Mouse (Mus musculus): ENCODE measurements around the gene Brd7. TPM values are rescaled to one million over a fixed set of nuclear protein-coding genes. Genes with fewer than 3 reads are reported as not detected.

Gene Brd7
- polyA plus RNA-seq, 1 experiment, result 34.6 TPM

DNA sequence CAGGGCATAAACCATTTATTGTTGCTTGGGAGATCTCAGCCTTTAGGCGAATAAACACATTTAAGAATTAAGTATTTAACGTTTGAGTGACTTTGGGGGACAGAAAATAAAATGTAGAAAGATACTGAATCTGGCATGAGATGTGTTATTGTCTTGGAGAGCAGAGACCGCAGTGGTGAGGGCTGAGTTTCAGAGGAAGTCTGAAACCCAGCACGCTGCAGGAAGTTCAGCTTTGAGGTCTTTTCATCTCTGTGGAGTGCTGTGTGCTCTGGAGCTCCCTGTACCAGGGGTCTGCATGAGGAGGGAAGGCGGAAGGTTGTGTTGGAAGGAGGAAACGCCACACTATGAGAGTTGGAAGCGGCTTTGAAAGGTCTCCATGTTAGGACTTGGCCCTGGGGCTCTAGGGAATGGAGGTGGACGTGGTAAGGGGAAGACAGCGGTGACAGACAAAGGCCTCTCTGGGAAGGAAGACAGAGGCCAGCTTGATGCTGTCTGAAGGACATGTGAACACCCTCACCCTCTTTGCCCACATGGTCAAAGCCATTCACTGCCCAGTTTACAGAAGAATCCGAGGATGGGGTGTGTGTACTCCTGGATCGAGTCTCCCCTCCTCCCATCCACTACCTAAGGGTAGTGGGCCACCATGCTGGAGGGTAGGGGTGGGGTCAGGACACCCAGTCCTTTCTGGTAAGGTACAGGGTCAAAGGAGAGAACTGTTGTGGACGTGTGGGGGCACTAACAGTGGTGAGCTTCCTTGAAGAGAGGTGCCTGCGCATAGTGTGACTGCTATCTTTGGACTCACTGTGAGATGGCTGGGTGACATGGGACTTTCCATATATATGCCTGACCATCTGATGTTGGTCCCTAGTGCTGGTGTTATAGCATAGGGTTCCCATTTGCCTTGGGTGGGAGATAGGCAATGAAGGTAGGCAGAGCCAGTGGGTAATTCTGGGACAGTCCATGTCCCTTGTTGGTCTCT, 71.4 kb downstream of the Brd7 start:
- TF ChIP-seq POLR2A (IDR thresholded peaks at IDR 0.05; ENCODE audit: control insufficient read depth, extremely low read depth, insufficient read depth, low read length, poor library complexity) (0 out of 2 replicates have a peak, but pooled peaks have one; percentile 35), CTCF (IDR thresholded peaks at IDR 0.05; ENCODE audit: borderline replicate concordance, control insufficient read depth, extremely low read depth, insufficient read depth, low read length, poor library complexity) (no peak)
- Histone ChIP-seq H3K4me1 (replicated peaks; ENCODE audit: control insufficient read depth, insufficient read depth, low read length) (peaks cover 79% of the 10 kb centered on the region), H3K27ac (ENCODE audit: control insufficient read depth, insufficient read depth, low read length) (peak overlapping the region; percentile 98), H3K27me3 (ENCODE audit: control insufficient read depth, insufficient read depth, low read length) (no peaks in the 10 kb centered on the region), H3K36me3 (ENCODE audit: control insufficient read depth, insufficient read depth, low read length) (peaks cover 2% of the 10 kb centered on the region), H3K4me3 (ENCODE audit: control insufficient read depth, insufficient read depth, low read length) (peak overlapping the region; percentile 39)
- DNase-seq, result peak; percentile 70
- 20% methylated on average over 13 of the region's 13 CpGs for WGBS

DNA sequence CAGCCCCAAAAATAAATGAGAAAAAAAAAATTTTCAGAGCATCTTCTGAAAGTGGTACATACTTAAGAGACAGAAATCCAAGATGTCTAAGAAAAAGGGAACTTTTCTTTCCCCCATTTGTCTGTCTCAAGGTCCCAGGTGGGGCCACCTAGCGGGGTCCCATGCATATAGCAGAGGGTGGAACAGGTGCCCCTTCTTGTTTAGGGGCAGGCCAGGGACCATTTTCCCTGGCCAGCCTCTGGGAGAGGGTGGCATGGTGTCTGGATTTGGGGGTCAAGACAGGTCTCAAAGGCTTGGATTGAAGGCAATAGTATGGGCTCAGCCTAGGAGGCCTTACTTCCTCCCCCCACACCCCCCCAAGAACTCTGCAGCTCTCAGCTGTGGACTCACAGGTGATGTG, 72.1 kb downstream of the Brd7 start:
- peak overlapping the region; percentile 98 for H3K27ac ChIP-seq (ENCODE audit: control insufficient read depth, insufficient read depth, low read length)
- WGBS, result 4% methylated on average over 1 of the region's 1 CpGs
- peak; percentile 77 for DNase-seq
- TF ChIP-seq CTCF (IDR thresholded peaks at IDR 0.05; ENCODE audit: borderline replicate concordance, control insufficient read depth, extremely low read depth, insufficient read depth, low read length, poor library complexity), result peak; percentile 74; the same call in 1 of the 2 replicates
- no peak for TF ChIP-seq POLR2A (IDR thresholded peaks at IDR 0.05; ENCODE audit: control insufficient read depth, extremely low read depth, insufficient read depth, low read length, poor library complexity)
- no peaks in the 10 kb centered on the region for H3K36me3 ChIP-seq (ENCODE audit: control insufficient read depth, insufficient read depth, low read length)
- peak overlapping the region; percentile 17; the same call in 1 of the 2 replicates for H3K4me3 ChIP-seq (ENCODE audit: control insufficient read depth, insufficient read depth, low read length)
- no peaks in the 10 kb centered on the region for H3K27me3 ChIP-seq (ENCODE audit: control insufficient read depth, insufficient read depth, low read length)
- H3K4me1 ChIP-seq (replicated peaks; ENCODE audit: control insufficient read depth, insufficient read depth, low read length), result peaks cover 84% of the 10 kb centered on the region

DNA sequence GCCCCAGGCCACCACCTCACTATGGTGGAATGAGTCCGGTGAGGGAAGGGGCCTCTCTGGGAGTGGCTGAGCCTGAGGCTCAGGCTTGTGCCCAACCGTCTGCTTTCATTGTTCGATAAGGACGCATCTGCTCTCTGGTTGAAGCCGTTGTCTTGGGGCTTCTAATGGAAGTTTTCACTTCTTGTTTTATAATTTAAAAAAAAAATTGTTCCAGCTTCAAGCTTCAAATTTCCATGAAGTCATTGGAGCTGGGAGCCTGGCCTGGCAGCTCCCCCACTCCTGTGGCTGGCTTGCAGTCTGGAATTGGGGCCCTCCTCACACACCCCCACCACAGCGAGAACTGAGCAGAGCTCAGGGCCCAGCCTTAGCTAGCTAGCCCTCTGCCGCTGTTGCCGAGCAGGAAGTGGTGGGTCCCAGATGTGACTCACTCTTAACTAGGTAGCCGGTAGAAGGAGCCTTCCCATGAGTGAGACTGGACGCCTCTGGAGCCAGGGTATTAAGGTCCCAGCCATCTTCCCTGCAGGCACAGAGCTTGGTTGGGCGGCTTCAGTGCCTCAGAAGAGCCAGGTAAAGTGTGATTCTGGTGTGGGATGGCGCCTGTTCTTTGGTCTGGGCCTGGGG, 73.3 kb downstream of the Brd7 start:
- Histone ChIP-seq H3K27me3 (ENCODE audit: control insufficient read depth, insufficient read depth, low read length) (no peaks in the 10 kb centered on the region), H3K4me3 (ENCODE audit: control insufficient read depth, insufficient read depth, low read length) (peak overlapping the region; percentile 61), H3K4me1 (replicated peaks; ENCODE audit: control insufficient read depth, insufficient read depth, low read length) (peaks cover 75% of the 10 kb centered on the region), H3K27ac (ENCODE audit: control insufficient read depth, insufficient read depth, low read length) (peak overlapping the region; percentile 98), H3K36me3 (ENCODE audit: control insufficient read depth, insufficient read depth, low read length) (no peaks in the 10 kb centered on the region)
- TF ChIP-seq CTCF (IDR thresholded peaks at IDR 0.05; ENCODE audit: borderline replicate concordance, control insufficient read depth, extremely low read depth, insufficient read depth, low read length, poor library complexity), result no peak
- 0 out of 2 replicates have a peak, but pooled peaks have one; percentile 30 for TF ChIP-seq POLR2A (IDR thresholded peaks at IDR 0.05; ENCODE audit: control insufficient read depth, extremely low read depth, insufficient read depth, low read length, poor library complexity)
- peak; percentile 73 for DNase-seq
- 8% methylated on average over 12 of the region's 12 CpGs for WGBS

DNA sequence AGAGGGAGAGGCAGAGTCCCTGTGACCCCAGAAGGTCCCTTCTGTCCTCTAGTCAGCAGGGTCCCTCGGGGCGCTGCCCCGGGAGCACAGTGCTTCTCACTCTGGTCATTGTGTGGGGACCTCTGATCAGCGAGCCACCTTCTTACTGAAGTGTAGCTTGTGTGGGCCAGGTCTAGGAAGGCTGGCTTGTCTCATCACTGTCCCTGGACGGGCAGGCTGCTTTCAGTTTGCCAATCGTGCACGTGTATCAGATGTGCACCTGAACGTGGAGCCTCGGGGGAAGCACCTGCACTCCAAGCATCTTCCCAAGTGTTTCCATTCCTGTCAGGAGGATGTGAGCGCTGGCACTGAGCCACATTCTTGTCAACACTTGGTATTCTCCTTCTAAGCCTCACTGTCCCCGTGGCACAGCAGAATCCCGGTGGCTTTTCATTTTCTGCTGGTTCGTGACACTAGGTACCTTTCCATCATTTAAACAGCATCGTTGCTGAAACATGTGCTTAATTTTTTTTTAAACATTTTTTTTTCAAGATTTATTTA, 75.5 kb downstream of the Brd7 start:
- WGBS, result 82% methylated on average over 14 of the region's 14 CpGs
- peaks cover 54% of the 10 kb centered on the region for H3K4me1 ChIP-seq (replicated peaks; ENCODE audit: control insufficient read depth, insufficient read depth, low read length)

DNA sequence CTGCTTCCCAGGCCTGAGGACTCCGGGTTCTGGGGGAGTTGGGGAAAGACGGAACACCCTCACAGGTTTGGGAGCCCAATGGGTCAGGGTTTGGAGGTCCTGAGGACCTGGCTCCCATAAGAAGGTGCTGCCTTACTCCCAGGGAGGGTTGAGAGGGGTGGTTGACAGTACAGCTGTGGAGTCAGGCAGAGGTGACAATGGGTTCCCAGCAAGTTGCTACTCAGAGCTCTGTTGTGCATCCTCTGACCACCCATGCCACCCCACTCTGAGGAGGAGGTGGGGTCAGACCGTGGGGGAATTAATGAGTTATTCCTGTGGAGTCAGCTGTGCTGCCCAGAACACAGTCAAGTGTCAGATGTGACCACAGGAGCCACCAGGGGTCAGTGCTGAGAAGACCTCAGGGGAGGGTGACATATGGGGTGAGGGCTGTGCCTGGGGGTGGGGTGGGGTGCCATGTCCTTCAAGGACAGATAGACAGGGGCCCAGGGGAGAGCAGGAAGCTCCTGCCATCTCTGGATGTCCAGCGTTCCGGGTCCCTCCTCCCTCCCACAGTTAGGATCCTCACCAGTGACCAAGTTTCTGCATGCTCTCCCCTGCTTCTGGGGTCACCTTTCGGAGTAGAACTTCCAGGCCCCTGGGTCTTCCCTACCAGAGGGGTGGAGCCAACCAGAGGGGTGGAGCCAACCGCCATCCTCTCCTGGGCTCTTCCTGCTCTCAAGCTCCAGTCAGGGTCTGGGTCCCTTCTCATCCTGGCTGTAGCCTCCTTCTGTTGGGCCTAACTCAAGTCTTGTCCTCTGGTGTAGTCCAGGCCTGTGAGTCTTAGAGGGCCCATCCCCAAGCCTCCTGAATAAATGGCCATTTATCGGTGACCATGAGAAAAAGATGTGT, 76.3 kb downstream of the Brd7 start:
- peak; percentile 50 for DNase-seq
- peaks cover 46% of the 10 kb centered on the region for H3K4me1 ChIP-seq (replicated peaks; ENCODE audit: control insufficient read depth, insufficient read depth, low read length)

More for the DNA sequence above, 75.5 kb downstream of the Brd7 start:
- no peak for TF ChIP-seq POLR2A (IDR thresholded peaks at IDR 0.05; ENCODE audit: control insufficient read depth, extremely low read depth, insufficient read depth, low read length, poor library complexity)
- no peak for TF ChIP-seq CTCF (IDR thresholded peaks at IDR 0.05; ENCODE audit: borderline replicate concordance, control insufficient read depth, extremely low read depth, insufficient read depth, low read length, poor library complexity)
- Histone ChIP-seq H3K27me3 (ENCODE audit: control insufficient read depth, insufficient read depth, low read length) (no peaks in the 10 kb centered on the region), H3K27ac (ENCODE audit: control insufficient read depth, insufficient read depth, low read length) (no peak overlapping the region), H3K4me3 (ENCODE audit: control insufficient read depth, insufficient read depth, low read length) (no peak overlapping the region), H3K36me3 (ENCODE audit: control insufficient read depth, insufficient read depth, low read length) (no peaks in the 10 kb centered on the region)
- no peak for DNase-seq

More for the DNA sequence above, 76.3 kb downstream of the Brd7 start:
- WGBS, result 88% methylated on average over 8 of the region's 8 CpGs
- Histone ChIP-seq H3K36me3 (ENCODE audit: control insufficient read depth, insufficient read depth, low read length) (no peaks in the 10 kb centered on the region), H3K27ac (ENCODE audit: control insufficient read depth, insufficient read depth, low read length) (no peak overlapping the region), H3K27me3 (ENCODE audit: control insufficient read depth, insufficient read depth, low read length) (no peaks in the 10 kb centered on the region), H3K4me3 (ENCODE audit: control insufficient read depth, insufficient read depth, low read length) (no peak overlapping the region)
- TF ChIP-seq POLR2A (IDR thresholded peaks at IDR 0.05; ENCODE audit: control insufficient read depth, extremely low read depth, insufficient read depth, low read length, poor library complexity) (no peak), CTCF (IDR thresholded peaks at IDR 0.05; ENCODE audit: borderline replicate concordance, control insufficient read depth, extremely low read depth, insufficient read depth, low read length, poor library complexity) (no peak)

Measured in thymus, adult 2 months (tissue).